Mouse (Mus musculus) thymus, adult 2 months (tissue): ENCODE measurements around the gene Rnf41.

Experiments
- CTCF ChIP-seq: fragments of 200-500 bp; IDR thresholded peaks from 2 replicates; pipeline ENCODE4 v1.5.1; 2012; ENCODE audit warnings: mild to moderate bottlenecking, control low read depth, low read length, moderate library complexity, borderline replicate concordance; ENCODE audit not compliant: control insufficient read depth, poor library complexity, insufficient read depth; ENCODE audit errors: extremely low read depth
- POLR2A ChIP-seq: fragments of 200-500 bp; IDR thresholded peaks from 2 replicates; pipeline ENCODE4 v1.6.1; 2012; ENCODE audit warnings: mild to moderate bottlenecking, low read length, control low read depth, moderate library complexity; ENCODE audit not compliant: control insufficient read depth, poor library complexity, insufficient read depth; ENCODE audit errors: extremely low read depth

DNA sequence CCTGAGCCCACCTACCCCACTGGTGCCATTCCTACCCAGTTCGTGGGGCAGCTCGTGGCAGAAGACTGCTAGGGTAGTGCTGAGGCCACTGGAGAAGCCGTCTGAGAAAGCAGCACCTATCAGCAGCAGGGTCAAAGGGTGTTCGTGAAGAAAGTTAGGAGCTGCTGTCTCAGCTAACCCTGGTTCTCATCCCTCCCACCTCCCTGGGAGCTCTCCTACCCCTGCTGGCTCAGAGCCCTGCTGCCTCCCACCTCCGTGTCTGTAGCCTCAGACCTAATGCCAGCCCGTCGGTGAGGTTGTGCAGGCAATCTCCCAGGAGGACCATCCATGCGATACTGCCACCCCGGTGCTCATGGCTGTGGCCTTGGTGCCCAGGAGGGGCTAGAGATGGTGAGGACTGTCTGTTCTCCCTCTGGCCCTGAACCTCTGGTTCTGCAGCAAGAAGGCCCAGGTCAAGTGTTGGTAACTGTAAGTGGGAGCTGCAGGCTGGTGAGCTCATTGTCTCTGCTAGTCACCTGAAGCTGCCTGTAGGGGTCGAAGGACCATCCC is 14.7 kb upstream of the Rnf41 start:
- no peak for TF ChIP-seq CTCF
- no peak for TF ChIP-seq POLR2A
